Mouse (Mus musculus): ENCODE measurements around the gene Nav2.

Nav2 gene

DNA sequence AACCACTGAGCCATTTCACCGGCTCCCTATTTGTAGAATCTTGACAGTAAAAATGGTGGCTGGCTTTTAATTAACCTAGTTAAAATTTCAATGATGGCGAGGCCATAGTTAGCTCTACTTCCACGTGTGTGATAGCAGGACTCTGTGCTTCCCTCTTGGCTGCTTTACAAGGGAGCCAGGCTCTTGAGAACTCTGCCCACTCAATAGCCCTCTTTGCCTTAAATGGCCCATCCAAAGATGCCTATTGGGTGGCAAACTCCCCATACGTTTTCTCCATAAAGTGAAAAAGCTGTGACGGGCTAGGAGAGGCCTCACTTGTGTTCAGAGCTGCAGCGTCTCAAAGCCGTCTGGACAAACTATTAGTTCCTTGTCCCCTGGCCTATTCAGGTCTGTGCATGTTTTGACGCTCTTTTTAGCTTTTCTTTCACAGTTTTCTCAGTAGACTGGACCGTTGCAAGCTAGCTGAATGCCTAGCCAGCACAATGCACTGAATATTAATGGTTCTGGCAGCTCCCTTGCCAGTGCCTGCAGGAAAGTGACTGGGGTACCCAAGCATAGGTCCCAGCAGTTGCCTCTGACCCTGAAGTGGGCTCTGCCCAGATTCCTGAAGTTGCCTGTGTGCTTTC is 453.1 kb downstream of the Nav2 start:
- no peak for DNase-seq (ENCODE audit: low read depth)

DNA sequence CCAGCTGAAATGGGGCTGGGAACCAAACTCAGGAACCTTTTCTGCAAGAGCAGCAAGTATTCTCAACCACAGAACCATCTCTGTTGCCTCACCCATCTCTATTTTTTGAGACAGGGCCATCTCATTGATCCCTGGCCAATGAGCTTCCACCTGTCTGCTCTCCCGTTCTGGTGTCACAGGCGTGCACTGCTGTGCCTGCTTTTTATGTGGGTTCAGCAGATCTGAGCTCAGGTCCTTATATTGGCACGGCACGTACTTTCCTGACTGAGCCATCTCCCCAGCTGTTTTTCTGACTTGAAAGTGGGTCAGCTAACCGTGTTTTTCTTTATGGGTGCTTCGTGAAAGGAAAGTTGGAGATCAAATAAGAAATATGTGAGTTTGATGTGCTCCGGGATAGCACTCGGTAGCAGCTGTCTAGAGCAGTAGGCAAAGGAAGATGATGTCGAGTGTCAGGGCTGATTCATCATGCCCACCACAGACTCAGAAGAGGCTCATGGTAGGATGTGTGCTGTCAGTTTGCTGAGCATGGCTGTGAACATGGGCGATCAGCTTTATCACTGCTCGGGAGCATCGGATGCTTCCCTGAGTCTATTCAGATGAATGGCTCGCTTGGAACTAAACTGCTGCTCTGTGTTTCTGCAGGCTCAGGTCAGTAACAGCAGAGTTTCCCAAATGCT is 456.1 kb downstream of the Nav2 start:
- peak; percentile 11 for DNase-seq (ENCODE audit: low read depth)

DNA sequence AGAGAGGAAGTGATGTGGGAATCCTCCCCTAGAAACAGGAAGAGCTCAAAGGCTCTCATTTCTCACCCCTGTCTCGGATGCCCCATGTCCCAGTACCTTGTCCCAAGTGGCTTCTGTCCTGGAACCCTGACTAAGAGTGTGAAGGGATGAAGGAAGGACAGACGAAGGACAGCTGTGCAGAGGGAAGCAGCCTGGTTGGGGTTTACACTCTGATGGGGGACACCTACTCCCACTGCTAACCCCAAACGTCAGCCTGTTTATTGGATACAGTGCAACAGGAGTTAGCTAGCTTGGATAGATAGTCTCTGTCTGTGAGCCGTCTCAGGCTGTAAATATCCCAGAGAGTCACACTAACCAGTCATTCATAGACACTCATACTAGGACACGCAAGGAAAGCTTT is 460.1 kb downstream of the Nav2 start:
- DNase-seq (ENCODE audit: low read depth): no peak

DNA sequence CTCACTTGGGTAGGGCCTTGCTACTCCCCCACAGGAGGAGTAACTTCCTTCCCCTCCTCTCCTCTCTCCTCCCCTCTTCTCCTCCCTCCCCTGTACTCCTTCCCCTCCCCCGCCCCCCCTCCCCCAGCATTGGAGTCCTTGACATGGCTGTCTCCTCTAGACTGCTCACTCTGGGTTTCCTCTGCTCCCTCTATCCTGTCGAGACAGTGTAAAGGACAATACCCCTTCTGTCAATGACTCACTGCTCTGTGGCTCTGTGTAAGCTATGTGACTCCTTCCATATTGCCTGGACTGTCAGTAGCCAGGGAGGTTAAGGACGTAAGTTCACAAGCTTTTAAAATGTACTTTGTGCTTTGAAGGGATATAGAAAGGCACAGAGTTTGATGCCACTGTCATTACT is 460.5 kb downstream of the Nav2 start:
- DNase-seq (ENCODE audit: low read depth): no peak

DNA sequence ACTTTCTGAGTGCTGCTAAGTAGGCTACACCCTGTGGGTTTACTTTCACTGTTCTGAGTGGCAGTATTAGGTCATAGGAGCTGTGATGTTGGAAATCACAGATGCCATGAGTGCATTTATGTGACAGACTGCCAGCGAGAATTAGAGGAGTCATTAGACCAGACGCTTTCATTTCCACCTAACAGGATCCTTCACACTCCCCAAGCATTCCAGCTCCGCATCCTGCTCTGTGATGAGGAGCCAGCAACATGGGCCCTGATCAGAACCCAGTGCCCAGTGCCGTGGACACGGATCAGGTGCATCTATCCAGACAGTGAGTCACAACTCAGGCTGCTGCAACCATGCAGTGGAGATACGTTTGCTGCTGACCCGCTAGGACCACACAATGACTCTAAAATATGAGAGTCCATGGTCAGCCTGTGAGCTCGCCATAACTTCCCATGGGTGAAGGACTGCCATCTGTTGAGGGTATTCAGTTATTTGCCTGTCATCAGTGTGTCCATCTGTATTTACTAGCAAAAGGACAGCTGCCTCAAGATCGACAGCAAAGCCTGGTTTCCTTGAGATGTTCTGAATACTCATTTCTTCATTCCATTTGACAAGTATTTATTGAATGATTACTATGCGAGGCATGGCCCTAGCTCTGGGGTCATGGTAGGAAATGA is 461.4 kb downstream of the Nav2 start:
- no peak for DNase-seq (ENCODE audit: low read depth)

DNA sequence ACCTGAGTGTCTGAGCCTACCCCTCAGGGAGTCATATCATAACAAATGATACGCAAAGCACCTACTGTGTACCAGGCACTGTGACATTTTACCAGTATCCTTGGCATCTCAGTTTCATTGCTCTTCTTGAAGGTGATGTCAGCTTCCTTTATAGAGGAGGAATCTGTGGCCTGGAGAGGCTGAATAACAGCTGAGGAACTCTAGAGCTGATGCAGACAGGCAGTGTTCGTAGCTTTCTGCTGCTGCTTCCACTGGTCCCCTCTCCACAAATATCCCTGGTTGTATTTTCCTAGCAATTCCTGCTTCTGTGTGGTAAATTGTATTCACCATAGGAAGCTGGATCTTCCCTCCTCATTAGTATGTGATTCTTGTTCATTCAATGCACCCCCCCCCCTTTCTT is 462.8 kb downstream of the Nav2 start:
- DNase-seq (ENCODE audit: low read depth): no peak

DNA sequence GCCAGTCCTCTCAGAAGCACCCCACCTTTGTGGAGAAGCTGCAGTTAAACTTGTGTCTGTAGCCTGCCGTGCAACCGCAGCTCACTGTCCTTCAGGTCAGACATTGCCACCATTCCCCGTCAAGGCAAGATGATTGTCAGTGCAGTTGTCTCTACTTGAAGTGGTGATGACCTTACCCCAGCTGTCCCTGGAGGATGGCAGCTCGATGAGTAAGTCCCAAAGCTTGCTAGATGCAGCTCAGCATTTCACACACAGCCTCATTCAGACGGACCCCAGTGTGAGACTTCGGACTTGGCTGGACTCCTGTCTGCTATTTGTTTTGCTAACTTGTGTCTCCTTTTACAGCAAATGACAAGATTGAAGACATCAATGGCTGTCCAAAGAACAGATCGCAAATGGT is 463.5 kb downstream of the Nav2 start:
- no peak for DNase-seq (ENCODE audit: low read depth)

DNA sequence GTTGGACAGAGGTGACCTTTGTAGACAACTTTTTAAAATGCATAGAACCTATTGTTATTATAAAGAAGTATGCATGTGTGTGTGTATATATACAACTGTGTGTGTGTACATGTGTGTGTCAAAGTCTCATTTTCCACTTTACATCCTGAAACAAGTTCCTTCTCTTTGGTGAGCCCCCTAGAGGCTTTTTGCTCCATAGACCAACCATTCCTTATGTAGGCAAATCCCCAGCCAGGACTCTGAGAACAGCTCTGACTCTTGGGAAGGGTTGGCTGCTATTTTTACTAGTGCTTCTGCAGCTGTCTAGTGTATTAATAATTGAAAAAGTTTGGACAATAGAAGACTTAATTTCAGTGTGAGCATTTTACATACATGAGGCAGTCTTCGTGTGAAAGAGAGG is 464.7 kb downstream of the Nav2 start:
- no peak for DNase-seq (ENCODE audit: low read depth)

DNA sequence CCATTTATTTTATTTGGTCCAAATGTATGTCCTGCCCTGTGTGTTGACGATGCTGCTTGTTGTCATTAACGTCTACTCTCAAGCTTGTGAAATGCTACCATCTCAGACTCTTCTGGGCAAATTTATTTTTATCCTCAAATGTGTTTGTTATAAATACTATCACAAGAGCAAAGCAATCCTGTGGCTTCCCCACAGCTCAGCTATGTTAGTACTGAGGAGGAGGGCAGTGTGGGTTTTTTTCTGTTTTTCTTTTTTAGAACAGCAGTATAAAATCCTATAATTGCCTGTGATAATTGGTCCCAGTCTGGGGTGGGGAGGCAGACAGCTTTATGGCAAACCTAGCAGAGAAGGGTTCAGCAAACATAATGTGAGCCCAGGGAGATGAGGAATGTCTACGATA is 465.1 kb downstream of the Nav2 start:
- no peak for DNase-seq (ENCODE audit: low read depth)

DNA sequence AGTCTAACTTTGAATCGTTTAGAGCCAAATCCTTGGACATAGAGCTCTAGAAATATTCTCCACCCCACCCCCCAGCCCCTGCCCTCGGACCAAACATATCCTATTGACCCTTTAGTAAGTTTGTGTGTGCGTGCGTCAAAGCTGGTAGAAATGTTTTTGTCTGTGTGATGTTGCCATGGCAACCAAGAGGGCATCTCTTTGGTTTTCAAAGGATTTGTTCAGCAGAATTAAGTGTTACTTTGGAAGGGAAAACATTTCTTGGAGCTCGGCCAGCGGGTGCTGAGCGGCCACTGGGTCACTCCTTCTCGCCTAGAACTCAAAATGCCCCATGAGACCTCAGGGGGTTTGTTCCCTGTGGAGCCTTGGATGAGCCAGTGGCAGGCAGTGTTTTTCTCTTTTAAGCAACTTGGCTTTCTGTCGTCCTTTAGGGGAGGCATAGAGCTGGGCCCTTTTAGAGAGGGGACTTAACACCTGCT is 467.0 kb downstream of the Nav2 start:
- no peak for DNase-seq (ENCODE audit: low read depth)

DNA sequence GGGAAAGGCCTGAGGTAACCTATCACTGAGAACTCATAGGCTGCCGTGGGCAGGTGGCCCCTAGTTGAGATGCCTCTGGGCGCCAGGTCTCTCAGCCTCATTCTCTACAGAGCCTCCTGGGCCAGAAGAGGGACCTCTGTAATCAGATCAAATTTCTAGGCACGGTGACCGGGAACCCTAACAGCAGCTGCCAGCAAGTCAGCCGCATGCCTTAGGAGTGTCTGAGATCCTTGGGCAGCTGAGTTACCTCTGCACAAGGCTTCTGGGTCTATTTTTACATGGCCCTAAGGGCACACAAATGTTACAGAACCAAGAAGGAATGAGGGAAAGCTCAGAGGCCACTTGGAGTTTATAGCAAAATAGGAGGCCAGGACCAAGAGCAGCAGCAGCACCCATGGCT is 470.1 kb downstream of the Nav2 start:
- DNase-seq (ENCODE audit: low read depth): no peak

DNA sequence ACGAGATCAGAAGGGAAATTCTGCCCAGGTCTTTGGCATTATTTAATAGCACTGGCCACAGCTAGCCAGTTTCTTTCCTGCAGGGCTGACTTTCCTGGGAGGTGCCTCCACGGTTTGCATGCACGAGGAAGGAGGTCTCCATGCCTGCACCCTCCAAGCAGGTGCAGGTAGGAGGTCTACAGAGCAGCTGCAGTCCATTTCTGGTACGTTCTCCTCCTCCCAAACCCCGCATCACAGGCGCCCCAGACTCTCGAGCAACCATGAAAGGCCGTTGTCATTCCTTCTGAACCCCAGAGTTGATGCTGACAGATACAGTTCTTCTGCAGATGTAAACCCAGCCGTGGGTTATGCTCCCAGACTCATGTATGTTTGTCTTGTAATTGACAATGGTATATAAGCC is 472.4 kb downstream of the Nav2 start:
- no peak for DNase-seq (ENCODE audit: low read depth)

DNA sequence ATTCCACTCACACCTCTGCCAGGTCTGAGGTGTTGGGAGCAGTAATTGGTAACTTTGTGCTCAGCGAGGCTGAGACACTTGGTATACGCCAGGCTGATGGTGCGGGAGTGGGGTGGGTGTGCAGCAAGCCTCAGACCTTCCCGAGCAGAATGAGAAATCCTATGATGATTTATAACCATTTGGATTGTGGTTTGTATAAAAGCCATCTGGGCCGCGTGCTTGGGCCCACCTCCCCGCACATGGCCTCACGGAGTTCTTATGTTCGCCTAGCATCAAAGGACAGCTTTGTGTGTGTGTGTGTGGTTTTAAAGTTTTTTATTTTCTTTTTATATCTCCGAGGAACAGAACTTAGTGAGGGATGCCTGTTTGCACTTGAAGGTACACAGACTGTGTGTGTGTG is 474.4 kb downstream of the Nav2 start:
- DNase-seq (ENCODE audit: low read depth): no peak

DNA sequence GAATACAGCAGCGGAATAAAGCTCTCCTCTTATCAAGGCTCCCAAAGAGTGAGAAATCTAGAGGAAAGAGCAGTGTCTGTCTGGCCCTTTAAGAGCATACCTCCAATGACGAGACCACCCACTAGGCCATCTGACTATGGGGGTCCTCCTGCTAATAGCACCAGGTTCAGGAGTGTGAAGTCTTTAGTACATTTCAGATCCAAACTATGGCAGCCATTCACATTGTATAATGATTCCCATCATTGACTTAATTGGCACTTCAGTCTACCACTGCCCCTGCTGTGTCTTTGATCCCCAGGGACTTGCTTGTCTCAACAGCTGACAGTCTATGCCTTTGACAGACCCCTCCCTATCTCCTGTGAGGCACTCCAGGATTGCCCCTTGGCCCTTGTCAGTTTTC is 479.6 kb downstream of the Nav2 start:
- DNase-seq (ENCODE audit: low read depth): no peak

DNA sequence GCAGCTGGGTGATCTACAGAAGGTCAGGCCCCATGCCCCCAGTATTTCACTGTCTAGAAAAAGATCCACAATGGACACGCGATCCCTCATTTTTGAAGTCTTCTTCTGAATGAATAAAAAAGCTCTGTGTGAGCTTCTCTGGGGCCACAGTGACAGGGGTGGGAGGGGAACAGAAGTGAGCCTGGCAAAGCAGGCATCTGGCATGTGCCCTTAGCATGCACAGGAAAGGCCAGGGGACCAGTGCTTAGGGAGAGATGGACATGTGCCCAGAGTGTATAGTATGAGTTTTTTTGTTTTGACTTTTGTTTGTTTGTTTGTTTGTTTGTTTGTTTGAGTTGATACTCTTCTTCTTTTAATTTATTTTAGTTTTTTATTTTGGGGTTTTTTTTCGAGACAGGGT is 481.8 kb downstream of the Nav2 start:
- no peak for DNase-seq (ENCODE audit: low read depth)

DNA sequence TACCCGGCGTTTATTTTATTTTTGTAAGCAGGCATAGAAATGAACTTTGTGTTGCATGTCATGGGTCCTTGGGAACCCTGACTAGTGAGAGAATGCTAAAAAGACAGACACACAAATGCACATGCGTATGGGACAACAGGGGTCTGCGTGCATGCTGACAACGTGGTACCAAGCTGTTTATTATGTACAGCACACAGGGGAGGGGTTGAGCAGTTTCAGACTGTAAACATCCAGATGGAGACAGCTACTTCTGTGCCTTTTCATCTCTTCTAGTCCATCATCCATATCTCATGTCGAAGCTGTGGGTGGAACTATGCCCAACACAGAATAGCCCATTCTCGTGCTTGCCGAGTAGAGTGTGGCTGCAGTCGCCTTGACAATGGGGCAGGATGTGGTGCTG is 482.3 kb downstream of the Nav2 start:
- no peak for DNase-seq (ENCODE audit: low read depth)

DNA sequence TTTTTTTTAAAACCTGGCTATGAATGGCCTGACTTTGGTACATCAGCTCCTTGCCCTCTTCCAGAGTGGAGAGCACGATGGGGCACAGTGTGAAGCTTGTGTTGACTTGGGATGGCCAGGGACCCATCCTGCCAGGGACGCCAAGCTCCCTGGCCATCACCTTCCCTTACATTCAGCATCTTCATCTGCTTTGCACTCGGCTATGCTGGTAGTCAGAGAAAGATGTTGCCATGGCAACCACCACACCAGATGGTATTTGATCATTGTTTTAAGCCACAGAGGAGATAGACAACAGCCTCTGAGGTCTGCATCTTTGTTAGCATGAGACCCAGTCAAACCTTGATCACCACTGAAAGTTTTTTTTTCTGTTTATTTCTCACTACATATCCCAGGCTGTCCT is 483.7 kb downstream of the Nav2 start:
- peak; percentile 6 for DNase-seq (ENCODE audit: low read depth)

DNA sequence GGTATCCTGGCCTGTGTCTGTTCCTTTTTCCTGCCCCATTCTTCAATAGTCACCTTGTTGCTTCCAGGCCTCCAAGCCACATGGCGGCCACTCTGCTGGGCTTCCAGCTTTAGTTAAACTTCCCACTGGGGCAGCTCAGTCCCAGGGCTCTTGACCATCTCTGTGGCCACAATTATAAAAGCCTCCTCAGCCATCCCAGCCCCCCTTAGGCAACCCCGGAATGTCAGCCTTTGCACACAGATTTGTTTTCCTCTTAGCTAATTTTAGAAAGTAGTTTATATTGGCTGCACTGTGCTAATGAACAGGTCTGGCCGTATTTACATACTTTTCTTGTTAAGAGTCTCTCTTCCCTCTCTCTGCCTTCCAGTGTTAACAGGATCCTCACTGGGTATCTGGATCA is 484.3 kb downstream of the Nav2 start:
- no peak for DNase-seq (ENCODE audit: low read depth)

DNA sequence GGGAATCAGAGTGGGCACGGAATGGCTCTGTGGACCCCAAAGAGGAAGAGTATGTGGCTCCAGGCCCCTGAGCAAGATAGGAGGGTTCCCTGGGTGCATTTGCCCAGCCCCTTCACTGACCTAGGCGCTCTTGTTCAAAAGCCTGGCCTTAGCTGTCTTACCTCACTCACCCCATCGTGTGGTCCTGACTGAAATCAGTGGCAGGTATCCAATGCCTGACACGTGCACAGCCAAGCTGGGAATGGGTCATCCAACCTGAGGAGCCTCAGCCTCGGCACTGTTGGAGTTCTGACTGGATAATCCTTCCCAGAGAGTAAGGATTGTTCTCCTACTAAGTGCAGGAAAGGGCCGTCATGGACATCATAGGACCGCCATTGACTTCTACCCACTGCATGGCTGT is 485.3 kb downstream of the Nav2 start:
- no peak for DNase-seq (ENCODE audit: low read depth)

DNA sequence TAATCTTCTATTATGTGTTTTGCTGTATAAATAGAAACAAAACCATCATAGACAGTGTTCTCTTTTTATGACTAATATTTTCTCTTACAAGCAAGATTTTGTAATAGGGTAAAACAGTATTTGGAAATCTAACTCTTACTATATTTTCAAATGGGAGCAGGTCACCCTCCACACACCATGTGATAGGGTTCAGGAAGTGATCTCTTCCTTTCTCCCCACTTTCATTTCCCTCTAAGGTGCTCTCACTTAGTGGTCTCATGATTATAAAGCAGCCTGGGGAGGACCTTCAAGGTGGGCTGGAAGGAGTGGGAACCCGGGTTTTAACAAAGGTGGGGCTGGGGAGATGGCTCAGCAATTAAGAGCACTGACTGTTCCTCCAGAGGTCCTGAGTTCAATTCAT is 487.7 kb downstream of the Nav2 start:
- no peak for DNase-seq (ENCODE audit: low read depth)

DNA sequence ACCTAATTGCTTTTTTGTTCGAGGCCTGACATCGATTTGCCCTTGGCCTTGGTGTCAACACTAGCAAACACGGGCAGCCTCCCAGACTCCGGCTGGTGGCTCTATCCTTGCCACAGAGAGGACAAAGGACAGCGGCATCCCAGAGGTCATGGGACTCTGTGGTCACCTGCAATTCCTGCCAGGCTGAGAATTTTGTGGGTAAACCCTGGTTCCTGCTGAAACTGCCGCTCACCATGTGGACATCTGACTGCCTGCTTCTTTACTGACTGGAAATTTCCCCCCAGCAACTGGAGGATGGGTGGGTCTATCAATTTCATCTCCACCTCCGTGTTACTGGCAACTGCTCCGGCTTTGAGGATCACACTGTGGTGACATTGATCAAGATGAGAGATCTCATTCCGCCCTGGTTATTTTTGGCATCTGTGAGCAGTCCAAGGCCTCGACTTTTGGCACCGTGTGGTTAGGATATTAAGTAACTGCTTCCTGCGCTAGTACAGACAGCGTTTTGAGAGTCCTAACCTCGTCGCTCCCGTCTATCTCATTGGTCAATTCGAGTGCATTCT is 489.0 kb downstream of the Nav2 start:
- no peak for DNase-seq (ENCODE audit: low read depth)

DNA sequence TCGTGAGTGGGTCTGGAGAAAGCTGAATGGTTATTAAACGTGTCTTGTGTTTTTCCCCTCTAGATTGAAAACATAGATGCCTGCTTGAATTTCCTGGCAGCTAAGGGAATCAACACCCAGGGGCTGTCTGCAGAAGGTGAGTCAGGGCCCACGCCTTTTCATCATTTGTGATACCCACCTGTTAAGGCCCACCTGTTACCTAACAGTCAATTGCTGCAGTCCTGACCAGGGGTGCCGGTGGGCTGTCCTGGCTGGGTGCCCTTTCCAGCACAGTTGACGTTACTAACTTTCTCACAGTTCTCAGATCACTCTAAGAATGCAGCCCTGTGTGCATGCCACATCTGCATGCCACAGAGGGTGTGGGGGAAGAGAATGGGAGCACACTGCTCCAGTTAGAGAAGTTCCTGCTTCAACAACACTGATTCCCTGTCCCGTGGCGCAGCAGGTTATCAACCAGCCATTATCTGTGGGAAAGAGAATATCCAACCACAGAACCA is 489.6 kb downstream of the Nav2 start:
- DNase-seq (ENCODE audit: low read depth): no peak

DNA sequence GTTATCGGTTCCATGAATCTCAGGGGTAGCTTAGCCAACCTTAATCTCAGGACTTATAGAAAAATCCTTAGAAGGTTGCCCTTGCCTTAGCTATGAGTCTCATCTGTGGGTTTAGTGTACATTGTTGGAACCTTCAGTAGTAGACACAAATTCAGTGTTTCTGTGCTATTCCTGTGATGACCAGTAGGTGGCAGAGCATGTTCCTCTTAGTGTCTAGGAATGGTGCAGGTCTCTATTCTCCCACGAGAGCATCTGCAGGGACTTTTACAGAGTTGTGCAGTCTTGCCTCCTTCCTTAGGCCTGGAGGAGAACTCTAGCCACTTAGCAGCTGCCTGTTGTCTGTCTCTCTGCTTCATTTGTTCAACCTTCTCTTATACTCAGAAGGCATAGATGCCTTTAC is 490.8 kb downstream of the Nav2 start:
- DNase-seq (ENCODE audit: low read depth): peak; percentile 72
